Mouse (Mus musculus): Measurements from ENCODE around the gene Fam171b.

Gene Fam171b

GRCm38 (mm10) chr2:83812483-83813272 is at the start of gene Fam171b:
TSS of gene Fam171b (plus strand) at chr2:83812636.
- in situ Hi-C loops (cut with MseI, MboI), result loop anchor here in 1 of 2 experiments (25.0 kb wide), 1 partner anchor 625 kb away; the partner anchor contains the start of gene Calcrl

DNA sequence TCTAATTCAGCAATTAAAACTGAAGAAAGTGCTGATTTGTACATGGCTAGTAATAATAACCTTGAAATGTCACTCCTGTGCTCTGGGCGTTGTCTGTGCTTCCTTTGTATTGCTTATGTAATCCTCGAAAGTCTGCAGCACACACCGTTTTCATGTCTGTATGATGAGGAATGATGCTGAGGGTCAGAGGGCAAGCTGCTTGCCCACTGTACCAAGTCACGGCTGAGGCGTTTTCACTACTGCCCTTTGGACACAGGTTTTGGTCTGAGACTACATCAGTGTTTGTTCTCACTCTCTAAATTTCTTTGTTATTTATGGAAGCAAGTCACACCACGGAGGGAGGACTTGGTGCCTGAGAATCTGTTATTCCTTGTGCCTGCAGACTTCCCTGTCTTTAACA is 46.4 kb upstream of the Fam171b start:
- in situ Hi-C loops (cut with MseI, MboI), result no loop called here

DNA sequence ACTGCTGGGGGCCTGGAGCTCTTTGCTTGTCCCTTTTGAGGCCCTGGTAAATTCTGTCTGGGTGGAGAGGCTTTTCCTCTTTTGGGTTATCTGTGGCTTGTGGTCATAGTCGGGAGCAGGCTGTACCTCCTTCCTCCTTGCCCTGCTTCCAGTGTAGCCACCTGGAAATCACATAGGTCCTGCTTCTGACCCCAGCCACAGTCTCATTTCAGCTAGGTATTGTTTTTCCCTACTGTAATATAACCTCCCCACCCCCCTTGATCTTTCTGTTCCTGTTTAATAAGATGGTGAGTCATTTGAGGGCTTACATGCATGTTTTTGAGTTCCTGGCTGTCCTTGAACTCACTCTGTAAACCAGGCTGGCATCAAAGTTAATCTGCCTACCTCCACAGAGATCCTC is 45.6 kb upstream of the Fam171b start:
- in situ Hi-C loops (cut with MseI, MboI), result no loop called here

GRCm38 (mm10) chr2:83768311-83769047 is 44.0 kb upstream of the Fam171b start:
- in situ Hi-C loops (cut with MseI, MboI), result no loop called here

- in situ Hi-C loops (cut with MseI, MboI), result loop anchor here in 1 of 2 experiments (10.0 kb wide), 1 partner anchor 106 kb away; no protein-coding TSS in a partner anchor
These were observed 41.2 kb upstream of the Fam171b start for GRCm38 (mm10) chr2:83771155-83771812.

GRCm38 (mm10) chr2:83791330-83792073 is 20.9 kb upstream of the Fam171b start:
- in situ Hi-C loops (cut with MseI, MboI), result no loop called here

GRCm38 (mm10) chr2:83792102-83792501 is 20.3 kb upstream of the Fam171b start:
- in situ Hi-C loops (cut with MseI, MboI), result no loop called here

GRCm38 (mm10) chr2:83795766-83796165 is 16.7 kb upstream of the Fam171b start:
- in situ Hi-C loops (cut with MseI, MboI), result no loop called here

DNA sequence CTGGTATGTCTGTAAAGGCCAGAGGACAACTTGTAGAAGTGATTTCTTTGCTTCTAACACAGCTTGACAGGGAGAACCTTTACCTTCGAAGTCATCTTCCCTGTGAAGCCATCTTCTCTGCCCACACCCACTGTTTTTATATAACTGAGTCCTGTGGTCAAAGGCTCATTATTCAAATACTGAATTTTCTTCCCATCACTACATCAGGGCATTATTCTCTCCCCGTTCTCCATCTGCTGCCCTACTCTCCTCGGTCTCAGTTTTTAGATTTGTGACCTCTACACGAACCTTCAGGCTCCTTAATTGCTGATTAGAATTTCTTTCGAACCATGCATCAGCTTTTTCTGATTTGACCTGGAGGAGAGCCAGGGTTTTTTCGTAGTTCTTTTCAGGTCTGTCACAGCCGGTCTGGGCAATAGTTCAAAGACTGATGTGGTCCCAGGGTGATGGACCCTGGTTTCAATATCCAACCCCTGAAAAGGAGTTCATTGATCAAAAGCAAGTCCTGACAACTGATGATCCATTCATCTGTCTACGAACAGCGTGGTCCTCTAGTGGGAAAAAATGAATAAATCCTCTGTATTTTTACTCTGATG is 14.4 kb upstream of the Fam171b start:
- in situ Hi-C loops (cut with MseI, MboI), result no loop called here

- in situ Hi-C loops (cut with MseI, MboI), result loop anchor here in 1 of 2 experiments (25.0 kb wide), 1 partner anchor 624 kb away; the partner anchor contains the start of gene Calcrl
These were observed 947 bp downstream of the Fam171b start for GRCm38 (mm10) chr2:83813273-83813892.

DNA sequence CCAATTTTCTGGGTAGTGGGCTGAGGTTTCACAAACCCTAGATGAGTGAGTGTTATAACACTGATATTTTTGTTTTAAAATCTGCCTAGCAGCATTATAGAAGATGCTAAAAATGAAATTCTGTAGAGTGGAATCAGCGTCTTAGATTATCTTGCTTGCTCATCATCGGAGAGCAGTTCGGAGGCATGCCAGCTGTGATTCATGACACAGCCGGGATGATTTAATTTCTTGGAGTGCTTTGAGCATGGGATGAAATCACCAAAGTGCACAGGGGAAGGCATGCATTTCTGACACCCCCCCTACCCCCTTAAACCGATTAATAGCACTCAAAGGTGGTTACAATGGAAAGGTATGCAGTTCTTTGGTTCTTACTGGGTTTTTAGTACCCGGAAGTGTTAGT is 1.6 kb downstream of the Fam171b start:
- in situ Hi-C loops (cut with MseI, MboI), result loop anchor here in 1 of 2 experiments (25.0 kb wide), 1 partner anchor 623 kb away; the partner anchor contains the start of gene Calcrl

DNA sequence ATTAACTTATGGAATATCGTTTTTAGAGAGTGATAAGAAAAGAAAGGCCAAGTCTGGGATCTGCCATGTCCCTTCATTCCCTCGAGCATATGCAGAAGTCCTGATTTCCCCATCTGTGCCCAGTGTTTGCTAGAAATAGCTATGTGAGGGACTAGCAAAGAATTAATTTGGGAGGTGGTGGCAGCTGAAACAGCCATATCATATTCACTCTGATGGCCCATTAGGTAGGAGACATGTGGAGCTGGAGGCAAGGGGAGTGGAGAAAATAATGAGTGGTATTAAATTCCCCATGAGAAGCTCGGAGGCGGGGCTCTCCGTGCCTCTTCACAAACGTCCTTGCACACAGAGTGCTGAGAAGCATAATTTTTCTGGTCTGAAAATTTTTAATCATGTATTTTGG is 3.7 kb downstream of the Fam171b start:
- in situ Hi-C loops (cut with MseI, MboI), result loop anchor here in 1 of 2 experiments (25.0 kb wide), 1 partner anchor 621 kb away; the partner anchor contains the start of gene Calcrl

DNA sequence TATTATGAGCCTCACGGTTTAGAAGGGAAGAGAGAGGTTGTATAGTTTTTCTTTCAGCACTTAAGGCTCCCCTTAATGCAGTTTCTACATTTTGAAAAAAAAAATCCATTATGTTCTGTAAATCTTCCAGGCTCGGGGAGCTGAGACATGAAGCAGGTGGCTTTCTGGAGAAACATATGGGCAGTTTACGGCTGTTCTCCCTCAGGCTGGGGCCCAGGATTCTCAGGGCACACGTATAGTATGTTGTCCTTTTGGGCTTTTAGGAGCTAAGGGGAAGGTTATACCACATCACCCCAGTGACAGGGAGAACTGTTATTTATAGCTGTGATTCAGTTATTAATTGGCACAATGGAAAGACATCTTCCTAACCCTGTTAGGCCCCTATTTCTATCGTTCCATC is 12.7 kb downstream of the Fam171b start:
- in situ Hi-C loops (cut with MseI, MboI), result no loop called here

- in situ Hi-C loops (cut with MseI, MboI), result no loop called here
These were observed 16.6 kb downstream of the Fam171b start for GRCm38 (mm10) chr2:83828895-83829539.

GRCm38 (mm10) chr2:83832903-83833302 is 20.5 kb downstream of the Fam171b start:
- in situ Hi-C loops (cut with MseI, MboI), result no loop called here

GRCm38 (mm10) chr2:83835313-83836070 is 23.1 kb downstream of the Fam171b start:
- in situ Hi-C loops (cut with MseI, MboI), result no loop called here

- in situ Hi-C loops (cut with MseI, MboI), result no loop called here
These were observed 36.1 kb downstream of the Fam171b start for GRCm38 (mm10) chr2:83848495-83848894.

- in situ Hi-C loops (cut with MseI, MboI), result no loop called here
These were observed 41.0 kb downstream of the Fam171b start for GRCm38 (mm10) chr2:83853423-83853822.

DNA sequence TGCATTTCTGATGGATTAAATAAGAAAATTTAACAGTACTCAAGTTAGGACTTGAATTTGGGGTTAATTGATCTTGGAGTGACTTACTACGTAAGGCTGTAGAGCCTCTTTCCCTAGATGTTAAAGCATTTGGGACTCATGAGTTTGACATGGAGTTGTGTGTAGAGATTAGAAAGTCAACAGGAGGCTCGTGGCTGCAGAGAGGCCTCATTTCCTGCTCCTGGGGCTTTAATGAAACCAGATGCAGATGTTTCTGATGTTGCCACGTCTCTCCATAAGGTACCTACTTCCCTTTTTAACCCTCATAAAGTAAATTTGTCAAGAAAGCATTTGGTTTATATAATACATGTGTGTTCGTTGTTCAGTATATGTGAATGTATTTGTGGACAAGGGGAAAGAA is 43.8 kb downstream of the Fam171b start:
- in situ Hi-C loops (cut with MseI, MboI), result no loop called here
